ENCODE assay signal across 30 mouse cellular contexts in the genomic region with DNA sequence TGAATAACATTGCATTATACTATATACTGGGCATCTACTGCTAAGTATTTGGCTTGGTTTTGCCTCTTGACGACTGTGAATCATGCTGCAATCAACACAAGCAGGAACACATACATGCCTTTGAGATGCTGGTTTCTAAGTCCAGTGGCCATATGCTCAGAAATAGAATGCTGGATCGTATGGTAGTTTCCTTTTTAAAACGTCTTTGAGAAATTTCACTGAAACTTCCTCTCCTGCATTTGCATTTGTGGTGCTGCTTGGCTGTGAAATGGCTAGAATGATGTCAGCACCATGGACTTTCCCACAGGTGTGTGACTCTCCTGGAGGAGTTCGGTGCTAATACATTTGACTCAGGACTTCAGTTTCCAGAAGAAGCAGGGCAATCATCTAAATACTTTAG. TPM values are rescaled to one million over a fixed set of nuclear protein-coding genes. Genes with fewer than 3 reads are reported as not detected.
DNase-seq lines count a peak whose midpoint lies in the region; ATAC-seq and TF ChIP-seq lines count a peak whose summit lies in the region.
"Had no signal": no experiment of that assay in that cellular context is flagged by ENCODE, and none has a peak within 500 bp of the region (broad histone marks: within the 10 kb centered on the region; RNA-seq: fewer than 3 reads in every experiment).

No protein-coding gene starts in this region.

- no peaks in the 10 kb centered on the region for H3K9me3 ChIP-seq in heart, embryonic 11.5 days (replicated peaks; ENCODE audit: control insufficient read depth, low read length)
- H3K9me3 ChIP-seq: embryonic facial prominence, embryonic 13.5 days; embryonic facial prominence, embryonic 15.5 days; forebrain, embryonic 10.5 days; forebrain, embryonic 12.5 days; G1E had no signal

- H3K4me2 ChIP-seq in heart, embryonic 11.5 days = no peak overlapping the region
- H3K4me2 ChIP-seq: embryonic facial prominence, embryonic 13.5 days; embryonic facial prominence, embryonic 15.5 days; forebrain, embryonic 12.5 days had no signal

- peak overlapping the region; percentile 94 for H3K27ac ChIP-seq in gastrocnemius, adult 2 months
- H3K27ac ChIP-seq in heart, adult 2 months = peak overlapping the region; percentile 92
- no peak overlapping the region for H3K27ac ChIP-seq in heart, embryonic 11.5 days (ENCODE audit: low read depth, low read length)
- H3K27ac ChIP-seq: embryonic facial prominence, embryonic 13.5 days; embryonic facial prominence, embryonic 15.5 days; forebrain, embryonic 10.5 days; forebrain, embryonic 12.5 days had no signal

- WGBS in heart, adult 2 months = 49% methylated on average over 4 of the region's 4 CpGs
- 59% methylated on average over 4 of the region's 4 CpGs for WGBS in heart, embryonic 11.5 days (ENCODE audit: insufficient replicate concordance)

- no peak for ATAC-seq in heart, embryonic 11.5 days (replicated peaks; ENCODE audit: insufficient number of reproducible peaks, low FRiP score, low TSS enrichment)
- ATAC-seq: activated CD4-positive, CD25-positive, alpha-beta regulatory T cell, adult 4 months; forebrain, embryonic 14.5 days; forebrain, embryonic 16.5 days; Patski had no signal

- intact Hi-C loops in gastrocnemius, adult 2 months (cut with DNase I) = no loop called here
- intact Hi-C loops in heart, adult 2 months (cut with DNase I) = loop anchor here (5.0 kb wide), 1 partner anchor 57 kb away; a partner anchor contains a TSS

- no peak for TF ChIP-seq EP300 in heart, adult 2 months (IDR thresholded peaks at IDR 0.05; ENCODE audit: insufficient read depth, low read depth, low read length)

- H3K4me3 ChIP-seq in gastrocnemius, adult 2 months = no peak overlapping the region
- no peak overlapping the region for H3K4me3 ChIP-seq in heart, adult 2 months
- H3K4me3 ChIP-seq in heart, embryonic 11.5 days (ENCODE audit: low read depth, low read length) = no peak overlapping the region
- H3K4me3 ChIP-seq: embryonic facial prominence, embryonic 13.5 days; embryonic facial prominence, embryonic 15.5 days; erythroblast, embryonic 14.5 days; forebrain, embryonic 10.5 days; forebrain, embryonic 12.5 days had no signal

- TF ChIP-seq POLR2A in heart, adult 2 months (IDR thresholded peaks at IDR 0.05; ENCODE audit: insufficient read depth, low read depth, low read length) = no peak

- DNase-seq in gastrocnemius, adult 2 months = no peak
- DNase-seq in gastrocnemius, adult 8-10 months (ENCODE audit: low spot score in 2 of 2) = no peak
- DNase-seq in heart, adult 2 months = no peak
- DNase-seq in brain, adult 2 months (ENCODE audit: low read depth, low spot score) = peak; percentile 36
- no peak for DNase-seq in lung, adult 18-20 months
- DNase-seq: adrenal gland, adult 8-10 months; adrenal gland, postnatal 14 days; adrenal gland, postnatal 36 days; cerebellum, adult 11 months; cerebellum, adult 18-20 months; cerebellum, adult 8-10 months; cerebellum, adult 9-11 months; cerebellum, postnatal 14 days; cerebellum, postnatal 36 days; embryo, embryonic 11 days had no signal

- H3K36me3 ChIP-seq in heart, adult 2 months (ENCODE audit: control insufficient read depth, insufficient read depth, low read length) = no peaks in the 10 kb centered on the region
- no peaks in the 10 kb centered on the region for H3K36me3 ChIP-seq in heart, embryonic 11.5 days (ENCODE audit: control insufficient read depth, insufficient read depth, low read length)
- H3K36me3 ChIP-seq: embryonic facial prominence, embryonic 13.5 days; embryonic facial prominence, embryonic 15.5 days; forebrain, embryonic 10.5 days; forebrain, embryonic 12.5 days; G1E had no signal

- H3K4me1 ChIP-seq in heart, adult 2 months (ENCODE audit: control insufficient read depth, insufficient read depth, low read length) = no peaks in the 10 kb centered on the region; the same call in none of the 2 replicates
- H3K4me1 ChIP-seq in heart, embryonic 11.5 days (ENCODE audit: control insufficient read depth, insufficient read depth, low read length) = peaks cover 6% of the 10 kb centered on the region; the same call in 1 of the 2 replicates
- H3K4me1 ChIP-seq: embryonic facial prominence, embryonic 13.5 days; embryonic facial prominence, embryonic 15.5 days; forebrain, embryonic 10.5 days; forebrain, embryonic 12.5 days had no signal

- H3K27me3 ChIP-seq in heart, adult 2 months (ENCODE audit: control insufficient read depth, insufficient read depth, low read length) = no peaks in the 10 kb centered on the region
- no peaks in the 10 kb centered on the region for H3K27me3 ChIP-seq in heart, embryonic 11.5 days (ENCODE audit: control insufficient read depth, insufficient read depth, low read length)
- H3K27me3 ChIP-seq: embryonic facial prominence, embryonic 13.5 days; embryonic facial prominence, embryonic 15.5 days; forebrain, embryonic 12.5 days; Patski had no signal

- no peak for TF ChIP-seq CTCF in gastrocnemius, adult 2 months (IDR thresholded peaks at IDR 0.05)
- no peak for TF ChIP-seq CTCF in heart, adult 2 months (IDR thresholded peaks at IDR 0.05)

- H3K79me2 ChIP-seq in heart, adult 2 months (replicated peaks; ENCODE audit: control insufficient read depth, insufficient read depth, low read length) = no peaks in the 10 kb centered on the region

- no peak overlapping the region for H3K9ac ChIP-seq in heart, adult 2 months (ENCODE audit: low read depth, low read length)
- no peak overlapping the region for H3K9ac ChIP-seq in heart, embryonic 11.5 days (ENCODE audit: low read depth, low read length)
- H3K9ac ChIP-seq: embryonic facial prominence, embryonic 13.5 days; embryonic facial prominence, embryonic 15.5 days; forebrain, embryonic 12.5 days had no signal

RNA-seq across cellular contexts. Expression of a gene that starts 12.2 kb away (rescaled TPM):
- total RNA-seq in gastrocnemius, adult 2 months (2021) = 10 to 100 TPM; 34.9 to 54.5 TPM
- total RNA-seq in gastrocnemius, adult 8-10 months (2022) = 10 to 100 TPM; 61.5 to 83.0 (median 66.8) TPM
- 10 to 100 TPM; 61.4 to 69.9 TPM for total RNA-seq in heart, adult 2 months (2021)
- polyA plus RNA-seq in heart, adult 2 months (2012; rRNA removed) = 31.0 and 61.4 TPM in 2 replicates
- 0.11 and 0.15 TPM in 2 replicates for polyA plus RNA-seq in heart, embryonic 11.5 days (2014; fragmentation: Nextera tagmentation; extraction: Ambion mirVana)
- total RNA-seq: adrenal gland, adult 8-10 months; adrenal gland, postnatal 14 days; adrenal gland, postnatal 36 days; common myeloid progenitor, adult 5-6 weeks had no signal
- polyA plus RNA-seq: activated CD4-positive, CD25-positive, alpha-beta regulatory T cell, adult 4 months; C2C12; embryonic facial prominence, embryonic 11.5 days; embryonic facial prominence, embryonic 13.5 days; embryonic facial prominence, embryonic 15.5 days; erythroblast, embryonic 14.5 days; forebrain, embryonic 10.5 days; forebrain, embryonic 12.5 days; forebrain, embryonic 14.5 days; forebrain, embryonic 16.5 days; G1E; Patski had no signal

RNA-seq across cellular contexts. Expression of a gene that starts 12.3 kb away (rescaled TPM):
- 100 to 1,000 TPM; 579 to 752 TPM for total RNA-seq in gastrocnemius, adult 2 months (2021)
- total RNA-seq in gastrocnemius, adult 8-10 months (2022) = 100 to 1,000 TPM; 471 to 626 (median 563) TPM
- 1,000 to 10,000 TPM; 1,490 to 1,734 TPM for total RNA-seq in heart, adult 2 months (2021)
- 66.3 and 92.6 TPM in 2 replicates for polyA plus RNA-seq in heart, adult 2 months (2012; rRNA removed)
- 597 and 625 TPM in 2 replicates for polyA plus RNA-seq in heart, embryonic 11.5 days (2014; fragmentation: Nextera tagmentation; extraction: Ambion mirVana)

RNA-seq across cellular contexts. Expression of a gene that starts 25.2 kb away (rescaled TPM):
- under 1 TPM; 0.15 to 0.22 TPM for total RNA-seq in gastrocnemius, adult 2 months (2021)
- under 1 TPM; 0.10 to 0.27 (median 0.19) TPM for total RNA-seq in gastrocnemius, adult 8-10 months (2022)
- total RNA-seq in heart, adult 2 months (2021) = under 1 TPM; 0.47 to 0.52 TPM
- 0.06 and 0.08 TPM in 2 replicates for polyA plus RNA-seq in heart, adult 2 months (2012; rRNA removed)
- polyA plus RNA-seq in heart, embryonic 11.5 days (2014; fragmentation: Nextera tagmentation; extraction: Ambion mirVana) = 0.30 and 0.48 TPM in 2 replicates
- total RNA-seq: common myeloid progenitor, adult 5-6 weeks had no signal
- polyA plus RNA-seq: activated CD4-positive, CD25-positive, alpha-beta regulatory T cell, adult 4 months; C2C12; erythroblast, embryonic 14.5 days; G1E; Patski had no signal

RNA-seq across cellular contexts. Expression of a gene that starts 57.5 kb away (rescaled TPM):
- 100 to 1,000 TPM; 105 to 286 TPM for total RNA-seq in gastrocnemius, adult 2 months (2021)
- 100 to 1,000 TPM; 142 to 191 (median 167) TPM for total RNA-seq in gastrocnemius, adult 8-10 months (2022)
- 100 to 1,000 TPM; 691 to 757 TPM for total RNA-seq in heart, adult 2 months (2021)
- 191 and 268 TPM in 2 replicates for polyA plus RNA-seq in heart, adult 2 months (2012; rRNA removed)
- polyA plus RNA-seq in heart, embryonic 11.5 days (2014; fragmentation: Nextera tagmentation; extraction: Ambion mirVana) = 43.7 and 53.6 TPM in 2 replicates
- total RNA-seq: adrenal gland, postnatal 14 days; common myeloid progenitor, adult 5-6 weeks had no signal
- polyA plus RNA-seq: activated CD4-positive, CD25-positive, alpha-beta regulatory T cell, adult 4 months; brain, embryonic 14.5 days; erythroblast, embryonic 14.5 days; forebrain, embryonic 10.5 days; forebrain, embryonic 12.5 days; forebrain, embryonic 14.5 days; forebrain, embryonic 16.5 days; G1E; Patski had no signal
